Mouse (Mus musculus) lung, postnatal 0 days (tissue): ENCODE measurements around the gene Aqr. TPM values are rescaled to one million over a fixed set of nuclear protein-coding genes. Genes with fewer than 3 reads are reported as not detected.

Experiments used
- ATAC-seq: fragments of 200-750 bp; cut with Nextera tagmentation; 2 replicates; pipeline ENCODE4 v1.8.0; 2017; ENCODE audit warnings: moderate library complexity
- DNase-seq: peaks from one replicate; pipeline ENCODE4 v3.0.0-alpha.2; 2016; ENCODE audit warnings: low spot score
- H3K27ac ChIP-seq: fragments of 300-500 bp; sonication (generic); 2 replicates; pipeline ENCODE4 v1.5.1; 2014; ENCODE audit warnings: antibody characterized with exemption, mild to moderate bottlenecking, low read length, mixed read lengths
- H3K27me3 ChIP-seq: fragments of 300-500 bp; sonication (generic); replicated peaks from 2 replicates; pipeline ENCODE4 v1.6.1; 2014; ENCODE audit warnings: low read length, mixed read lengths; ENCODE audit not compliant: insufficient read depth
- H3K36me3 ChIP-seq: fragments of 300-500 bp; sonication (generic); 2 replicates; pipeline ENCODE4 v1.6.1; 2014; ENCODE audit warnings: low read length, mixed read lengths; ENCODE audit not compliant: insufficient read depth
- H3K4me1 ChIP-seq: fragments of 300-500 bp; sonication (generic); 2 replicates; pipeline ENCODE4 v1.6.1; 2014; ENCODE audit warnings: antibody characterized with exemption, low read depth, low read length, mixed read lengths; ENCODE audit not compliant: insufficient read depth
- H3K4me2 ChIP-seq: fragments of 300-500 bp; sonication (generic); replicated peaks from 2 replicates; pipeline ENCODE4 v1.6.1; 2014; ENCODE audit warnings: low read depth, mild to moderate bottlenecking, low read length, moderate library complexity, mixed read lengths
- H3K4me3 ChIP-seq: fragments of 300-500 bp; sonication (generic); 2 replicates; pipeline ENCODE4 v1.5.1; 2014; ENCODE audit warnings: low read depth, low read length
- H3K9ac ChIP-seq: fragments of 300-500 bp; sonication (generic); replicated peaks from 2 replicates; pipeline ENCODE4 v1.6.1; 2014; ENCODE audit warnings: low read depth, mild to moderate bottlenecking
- H3K9me3 ChIP-seq: fragments of 300-500 bp; sonication (generic); 2 replicates; pipeline ENCODE4 v1.6.1; 2016; ENCODE audit warnings: low read length, mixed read lengths
- CTCF ChIP-seq: IDR thresholded peaks from 2 replicates; pipeline ENCODE4 v1.5.1; 2016; ENCODE audit warnings: antibody characterized with exemption, mild to moderate bottlenecking
- EP300 ChIP-seq: IDR thresholded peaks from 2 replicates; pipeline ENCODE4 v1.6.1; 2016; ENCODE audit warnings: antibody characterized with exemption, mild to moderate bottlenecking, control low read depth
- WGBS: fragments of 180-500 bp; shearing (Covaris S2); extraction: QIAGEN DNeasy Blood & Tissue Kit; methylation state at CpG from one replicate; pipeline ENCODE4 v1.1.7; 2014; 5-methylcytosine and 5-hydroxymethylcytosine counted together
- polyA plus RNA-seq: library from polyadenylated mRNA; unstranded; fragments of >200 nt; fragmentation: Nextera tagmentation; extraction: Ambion mirVana; gene quantifications from 2 replicates; pipeline ENCODE4 v1.2.1, GENCODE M21; 2015

The Aqr gene
- polyA plus RNA-seq, 1 experiment from 2014 or later: 23.3 TPM

- no peaks in the 10 kb centered on the region for H3K9me3 ChIP-seq
- peaks cover 4% of the 10 kb centered on the region; the same call in 1 of the 2 replicates for H3K36me3 ChIP-seq
- peak within 1 kb of the TSS; percentile 81 for H3K4me3 ChIP-seq
- peak within 1 kb of the TSS; percentile 76 for H3K4me2 ChIP-seq
- peak within 1 kb of the TSS; percentile 90 for H3K9ac ChIP-seq
- no peak for TF ChIP-seq EP300
- peak; percentile 1; the same call in 1 of the 2 replicates for TF ChIP-seq CTCF
- WGBS: under 1% methylated on average over 36 of the region's 36 CpGs
- H3K27ac ChIP-seq: peak within 1 kb of the TSS; percentile 70
- no peaks in the 10 kb centered on the region for H3K27me3 ChIP-seq
- no peaks in the 10 kb centered on the region for H3K4me1 ChIP-seq
- DNase-seq (peak; percentile 66), ATAC-seq (peak; percentile 89)
Measured at GRCm38 (mm10) chr2:114200932-114201559, 14.2 kb upstream of the Aqr start, which contains the start of gene Zfp770. Zfp770 (minus strand) TSS chr2:114201469.

- H3K9me3 ChIP-seq: no peaks in the 10 kb centered on the region
- H3K27me3 ChIP-seq: no peaks in the 10 kb centered on the region
- H3K36me3 ChIP-seq: peaks cover 8% of the 10 kb centered on the region; the same call in 1 of the 2 replicates
- H3K4me3 ChIP-seq: no peak overlapping the region
- ATAC-seq: no peak
- no peak for TF ChIP-seq EP300
- no peak for TF ChIP-seq CTCF
- DNase-seq: no peak
- no peak overlapping the region for H3K27ac ChIP-seq
- WGBS: 85% methylated on average over 5 of the region's 5 CpGs
- no peaks in the 10 kb centered on the region for H3K4me1 ChIP-seq
- H3K4me2 ChIP-seq: no peak overlapping the region
- H3K9ac ChIP-seq: no peak overlapping the region
Measured at GRCm38 (mm10) chr2:114196421-114196820, 9.6 kb upstream of the Aqr start.

DNA sequence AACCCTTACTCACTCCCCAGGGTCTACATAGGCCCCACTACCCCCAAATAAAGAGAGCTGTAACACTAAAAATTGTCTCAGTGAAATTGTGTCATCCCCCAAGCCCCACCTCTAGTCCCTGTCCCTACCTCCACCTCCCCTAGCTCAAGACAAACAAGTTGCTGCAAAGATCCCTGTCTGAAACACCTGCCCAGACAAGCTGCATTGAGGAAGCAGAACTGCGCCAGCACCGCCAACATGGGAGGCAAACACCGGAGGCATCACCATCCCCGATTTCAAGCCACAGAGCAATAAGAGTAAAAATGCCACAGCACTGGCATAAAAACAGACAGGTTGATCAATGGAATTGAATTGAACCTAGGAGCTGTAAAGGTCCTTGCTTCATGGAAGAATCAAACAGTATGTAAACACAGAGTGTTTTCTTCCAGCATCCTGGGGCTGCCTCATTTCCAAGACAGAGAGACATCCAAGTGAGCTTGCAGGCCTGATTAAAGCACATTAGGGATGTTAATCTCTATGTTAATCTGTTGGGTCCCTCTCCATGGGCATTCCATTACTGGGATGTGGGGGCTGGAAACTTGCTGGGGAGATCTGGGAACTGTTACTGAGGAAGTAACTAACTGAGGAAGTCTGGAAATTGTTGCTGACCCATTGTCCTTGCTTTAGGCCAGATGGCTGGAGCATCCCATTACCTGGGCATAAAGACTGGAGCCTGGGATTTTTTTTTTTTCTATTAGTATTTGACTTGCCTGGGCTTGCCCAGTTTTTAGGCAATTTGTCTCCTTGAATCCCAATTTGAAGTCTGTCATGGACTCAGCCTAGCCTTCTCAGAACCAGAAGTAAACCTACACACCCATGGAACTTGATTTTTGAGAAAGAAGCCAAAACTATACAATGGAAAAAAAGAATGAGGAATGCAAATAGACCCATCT is 8.8 kb downstream of the Aqr start:
- 49% methylated on average over 4 of the region's 4 CpGs for WGBS
- Histone ChIP-seq H3K9ac (no peak overlapping the region), H3K9me3 (no peaks in the 10 kb centered on the region), H3K36me3 (no peaks in the 10 kb centered on the region), H3K4me1 (peaks cover 7% of the 10 kb centered on the region; the same call in 1 of the 2 replicates), H3K27ac (no peak overlapping the region), H3K4me2 (no peak overlapping the region), H3K4me3 (no peak overlapping the region), H3K27me3 (no peaks in the 10 kb centered on the region)
- DNase-seq (no peak), ATAC-seq (no peak)
- TF ChIP-seq CTCF (no peak), EP300 (no peak)

- peak; percentile 96 for DNase-seq
- Histone ChIP-seq H3K27me3 (no peaks in the 10 kb centered on the region), H3K9me3 (no peaks in the 10 kb centered on the region), H3K9ac (peak overlapping the region; percentile 89), H3K4me3 (peak overlapping the region; percentile 92), H3K4me1 (peaks cover 7% of the 10 kb centered on the region; the same call in 1 of the 2 replicates), H3K36me3 (no peaks in the 10 kb centered on the region), H3K4me2 (peak overlapping the region; percentile 73), H3K27ac (peak overlapping the region; percentile 54; the same call in 1 of the 2 replicates)
- WGBS: under 1% methylated on average over 44 of the region's 44 CpGs
- peak; percentile 97 for ATAC-seq
- TF ChIP-seq EP300 (peak; percentile 66), CTCF (peak; percentile 89)
Measured at GRCm38 (mm10) chr2:114174651-114175484, 12.0 kb downstream of the Aqr start.

DNA sequence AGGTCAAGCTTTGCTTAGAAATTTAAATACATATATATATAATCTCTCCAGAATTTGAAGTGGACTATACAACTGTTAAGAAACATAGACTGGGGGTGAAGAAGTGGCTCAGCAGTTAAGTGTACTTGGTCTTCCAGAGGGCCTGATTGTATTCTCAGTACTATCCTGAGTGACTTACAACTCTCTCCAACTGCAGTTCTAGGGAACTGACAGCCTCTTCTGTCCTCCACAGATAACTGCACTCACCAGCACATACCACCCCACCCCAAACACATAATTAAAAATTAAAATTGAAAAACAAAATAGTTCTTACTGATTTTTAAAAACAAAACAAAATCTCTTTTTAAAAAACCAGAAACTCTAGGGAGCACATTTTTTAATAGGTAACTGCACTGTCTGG is 13.6 kb downstream of the Aqr start:
- H3K27ac ChIP-seq: no peak overlapping the region
- DNase-seq: no peak
- no peaks in the 10 kb centered on the region for H3K9me3 ChIP-seq
- no peaks in the 10 kb centered on the region for H3K27me3 ChIP-seq
- H3K9ac ChIP-seq: no peak overlapping the region
- H3K4me3 ChIP-seq: no peak overlapping the region
- H3K36me3 ChIP-seq: no peaks in the 10 kb centered on the region
- H3K4me2 ChIP-seq: no peak overlapping the region
- no peak for ATAC-seq
- TF ChIP-seq CTCF (no peak), EP300 (no peak)
- H3K4me1 ChIP-seq: peaks cover 7% of the 10 kb centered on the region; the same call in 1 of the 2 replicates

- ATAC-seq (no peak), DNase-seq (peak; percentile 6)
- no peaks in the 10 kb centered on the region for H3K9me3 ChIP-seq
- no peak overlapping the region for H3K4me2 ChIP-seq
- no peaks in the 10 kb centered on the region for H3K27me3 ChIP-seq
- H3K4me3 ChIP-seq: no peak overlapping the region
- no peak for TF ChIP-seq CTCF
- no peak for TF ChIP-seq EP300
- H3K9ac ChIP-seq: no peak overlapping the region
- peaks cover 6% of the 10 kb centered on the region; the same call in 1 of the 2 replicates for H3K36me3 ChIP-seq
- H3K27ac ChIP-seq: no peak overlapping the region
- no peaks in the 10 kb centered on the region for H3K4me1 ChIP-seq
Measured at GRCm38 (mm10) chr2:114167837-114168236, 19.0 kb downstream of the Aqr start.
